Mouse (Mus musculus): Measurements from ENCODE around the gene Catip. TPM values are rescaled to one million over a fixed set of nuclear protein-coding genes. Genes with fewer than 3 reads are reported as not detected.
"Not testable (repeated sequence)": the region's sequence is repeated elsewhere in the genome, so short reads cannot be mapped to it uniquely, and the experiment has no call there.

Catip gene
- polyA plus RNA-seq, 1 experiment from 2014 or later = 1.5 TPM

GRCm38 (mm10) chr1:74334607-74335006, 27.3 kb upstream of the Catip start:
- ATAC-seq (ENCODE audit: insufficient number of reproducible peaks, insufficient read depth, low FRiP score, low TSS enrichment, low read depth) = no peak
- Histone ChIP-seq H3K27me3 (no peaks in the 10 kb centered on the region), H3K4me3 (replicated peaks) (no peak overlapping the region), H3K4me1 (replicated peaks) (peaks cover 33% of the 10 kb centered on the region), H3K4me2 (no peak overlapping the region), H3K36me3 (peaks cover 9% of the 10 kb centered on the region; the same call in 1 of the 2 replicates), H3K27ac (no peak overlapping the region), H3K9me3 (no peaks in the 10 kb centered on the region), H3K9ac (replicated peaks) (no peak overlapping the region)
- 66% methylated on average over 3 of the region's 3 CpGs for WGBS

GRCm38 (mm10) chr1:74335033-74335432, 26.9 kb upstream of the Catip start:
- Histone ChIP-seq H3K4me3 (replicated peaks) (no peak overlapping the region), H3K4me1 (replicated peaks) (peaks cover 33% of the 10 kb centered on the region), H3K27me3 (no peaks in the 10 kb centered on the region), H3K9ac (replicated peaks) (no peak overlapping the region), H3K4me2 (no peak overlapping the region), H3K36me3 (peaks cover 9% of the 10 kb centered on the region; the same call in 1 of the 2 replicates), H3K27ac (no peak overlapping the region), H3K9me3 (no peaks in the 10 kb centered on the region)
- WGBS = 57% methylated on average over 4 of the region's 4 CpGs
- no peak for ATAC-seq (ENCODE audit: insufficient number of reproducible peaks, insufficient read depth, low FRiP score, low TSS enrichment, low read depth)

- Histone ChIP-seq H3K27ac (no peak overlapping the region), H3K4me2 (no peak overlapping the region), H3K4me1 (replicated peaks) (peaks cover 33% of the 10 kb centered on the region), H3K9me3 (no peaks in the 10 kb centered on the region), H3K27me3 (no peaks in the 10 kb centered on the region), H3K4me3 (replicated peaks) (no peak overlapping the region), H3K36me3 (peaks cover 9% of the 10 kb centered on the region; the same call in 1 of the 2 replicates), H3K9ac (replicated peaks) (no peak overlapping the region)
- no peak for ATAC-seq (ENCODE audit: insufficient number of reproducible peaks, insufficient read depth, low FRiP score, low TSS enrichment, low read depth)
- 75% methylated on average over 6 of the region's 6 CpGs for WGBS
These were observed 26.3 kb upstream of the Catip start for GRCm38 (mm10) chr1:74335436-74336170.

GRCm38 (mm10) chr1:74337241-74337771, 24.6 kb upstream of the Catip start:
- H3K9me3 ChIP-seq = no peaks in the 10 kb centered on the region
- WGBS = 71% methylated on average over 3 of the region's 3 CpGs
- no peak for ATAC-seq (ENCODE audit: insufficient number of reproducible peaks, insufficient read depth, low FRiP score, low TSS enrichment, low read depth)
- no peak overlapping the region for H3K4me2 ChIP-seq
- H3K4me1 ChIP-seq (replicated peaks) = peaks cover 27% of the 10 kb centered on the region
- no peak overlapping the region for H3K9ac ChIP-seq (replicated peaks)
- peaks cover 9% of the 10 kb centered on the region; the same call in 1 of the 2 replicates for H3K36me3 ChIP-seq
- H3K27ac ChIP-seq = no peak overlapping the region
- H3K27me3 ChIP-seq = no peaks in the 10 kb centered on the region
- no peak overlapping the region for H3K4me3 ChIP-seq (replicated peaks)

GRCm38 (mm10) chr1:74338013-74338412, 23.9 kb upstream of the Catip start:
- peaks cover 9% of the 10 kb centered on the region; the same call in 1 of the 2 replicates for H3K36me3 ChIP-seq
- H3K27me3 ChIP-seq = no peaks in the 10 kb centered on the region
- no peak for ATAC-seq (ENCODE audit: insufficient number of reproducible peaks, insufficient read depth, low FRiP score, low TSS enrichment, low read depth)
- H3K4me1 ChIP-seq (replicated peaks) = peaks cover 28% of the 10 kb centered on the region
- H3K9ac ChIP-seq (replicated peaks) = no peak overlapping the region
- H3K27ac ChIP-seq = no peak overlapping the region
- H3K4me2 ChIP-seq = no peak overlapping the region
- 87% methylated on average over 5 of the region's 5 CpGs for WGBS
- no peaks in the 10 kb centered on the region for H3K9me3 ChIP-seq
- no peak overlapping the region for H3K4me3 ChIP-seq (replicated peaks)

GRCm38 (mm10) chr1:74338626-74339025, 23.3 kb upstream of the Catip start:
- Histone ChIP-seq H3K4me2 (no peak overlapping the region), H3K36me3 (peaks cover 9% of the 10 kb centered on the region; the same call in 1 of the 2 replicates), H3K9me3 (no peaks in the 10 kb centered on the region), H3K27me3 (no peaks in the 10 kb centered on the region), H3K9ac (replicated peaks) (0 out of 2 replicates have a peak overlapping the region, but pooled peaks have one; percentile 12), H3K4me3 (replicated peaks) (no peak overlapping the region), H3K4me1 (replicated peaks) (peaks cover 23% of the 10 kb centered on the region), H3K27ac (no peak overlapping the region)
- no peak for ATAC-seq (ENCODE audit: insufficient number of reproducible peaks, insufficient read depth, low FRiP score, low TSS enrichment, low read depth)
- 67% methylated on average over 3 of the region's 4 CpGs for WGBS

GRCm38 (mm10) chr1:74339917-74340316, 22.0 kb upstream of the Catip start:
- Histone ChIP-seq H3K4me2 (no peak overlapping the region), H3K9me3 (no peaks in the 10 kb centered on the region), H3K4me3 (replicated peaks) (no peak overlapping the region), H3K36me3 (peaks cover 9% of the 10 kb centered on the region; the same call in 1 of the 2 replicates), H3K4me1 (replicated peaks) (peaks cover 19% of the 10 kb centered on the region), H3K9ac (replicated peaks) (no peak overlapping the region), H3K27ac (no peak overlapping the region), H3K27me3 (no peaks in the 10 kb centered on the region)
- 94% methylated on average over 9 of the region's 9 CpGs for WGBS
- ATAC-seq (ENCODE audit: insufficient number of reproducible peaks, insufficient read depth, low FRiP score, low TSS enrichment, low read depth) = no peak

GRCm38 (mm10) chr1:74340361-74340764, 21.5 kb upstream of the Catip start:
- ATAC-seq (ENCODE audit: insufficient number of reproducible peaks, insufficient read depth, low FRiP score, low TSS enrichment, low read depth) = no peak
- Histone ChIP-seq H3K4me2 (no peak overlapping the region), H3K27ac (no peak overlapping the region), H3K4me3 (replicated peaks) (no peak overlapping the region), H3K36me3 (peaks cover 9% of the 10 kb centered on the region; the same call in 1 of the 2 replicates), H3K4me1 (replicated peaks) (peaks cover 15% of the 10 kb centered on the region), H3K27me3 (no peaks in the 10 kb centered on the region), H3K9ac (replicated peaks) (no peak overlapping the region), H3K9me3 (no peaks in the 10 kb centered on the region)
- 98% methylated on average over 6 of the region's 6 CpGs for WGBS

- H3K9me3 ChIP-seq; H3K27ac ChIP-seq; H3K27me3 ChIP-seq; H3K9ac ChIP-seq (replicated peaks); H3K4me2 ChIP-seq; H3K36me3 ChIP-seq; ATAC-seq (ENCODE audit: insufficient number of reproducible peaks, insufficient read depth, low FRiP score, low TSS enrichment, low read depth); H3K4me3 ChIP-seq (replicated peaks): not testable (repeated sequence)
- 84% methylated on average over 4 of the region's 4 CpGs for WGBS
- H3K4me1 ChIP-seq (replicated peaks) = peaks cover 11% of the 10 kb centered on the region
These were observed 20.9 kb upstream of the Catip start for GRCm38 (mm10) chr1:74340992-74341391.

GRCm38 (mm10) chr1:74341898-74342297, 20.0 kb upstream of the Catip start:
- Histone ChIP-seq H3K9ac (replicated peaks) (no peak overlapping the region), H3K27ac (no peak overlapping the region)
- WGBS = 91% methylated on average over 7 of the region's 7 CpGs

GRCm38 (mm10) chr1:74342308-74342707, 19.6 kb upstream of the Catip start:
- Histone ChIP-seq H3K36me3 (peaks cover 4% of the 10 kb centered on the region; the same call in 1 of the 2 replicates), H3K4me2 (no peak overlapping the region), H3K4me3 (replicated peaks) (no peak overlapping the region), H3K4me1 (replicated peaks) (peaks cover 11% of the 10 kb centered on the region), H3K9ac (replicated peaks) (no peak overlapping the region), H3K9me3 (no peaks in the 10 kb centered on the region), H3K27me3 (no peaks in the 10 kb centered on the region), H3K27ac (no peak overlapping the region)
- WGBS = 94% methylated on average over 1 of the region's 1 CpGs
- no peak for ATAC-seq (ENCODE audit: insufficient number of reproducible peaks, insufficient read depth, low FRiP score, low TSS enrichment, low read depth)

More at GRCm38 (mm10) chr1:74341898-74342297, 20.0 kb upstream of the Catip start:
- Histone ChIP-seq H3K4me1 (replicated peaks) (peaks cover 11% of the 10 kb centered on the region), H3K9me3 (no peaks in the 10 kb centered on the region), H3K27me3 (no peaks in the 10 kb centered on the region), H3K4me2 (no peak overlapping the region), H3K36me3 (no peaks in the 10 kb centered on the region), H3K4me3 (replicated peaks) (no peak overlapping the region)
- ATAC-seq (ENCODE audit: insufficient number of reproducible peaks, insufficient read depth, low FRiP score, low TSS enrichment, low read depth) = no peak

All from limb, embryonic 12.5 days (tissue).